Mouse (Mus musculus) erythroblast, embryonic 14.5 days (primary cell): ENCODE data around the gene Slc38a9.

Experiments used
- GATA1 ChIP-seq: IDR thresholded peaks from 2 replicates; pipeline ENCODE4 v1.6.1; 2012; ENCODE audit warnings: low read length, inconsistent platforms, mixed read lengths
- TAL1 ChIP-seq: IDR thresholded peaks from 3 replicates; pipeline ENCODE4 v1.6.1; 2012; ENCODE audit warnings: low read length, inconsistent platforms, mixed read lengths

GRCm38 (mm10) chr13:112751454-112752308, 91.1 kb downstream of the Slc38a9 start:
- TF ChIP-seq TAL1 (no peak), GATA1 (no peak)
